Mouse (Mus musculus) brown adipose tissue, adult 24 weeks (tissue): ENCODE data around the gene Snrnp35. TPM values are rescaled to one million over a fixed set of nuclear protein-coding genes. Genes with fewer than 3 reads are reported as not detected.

Source experiments
- H3K27ac ChIP-seq: fragments of 200-500 bp; replicated peaks from 2 replicates; pipeline ENCODE4 v1.5.1; 2012; ENCODE audit warnings: low read depth, mild to moderate bottlenecking, low read length
- H3K4me1 ChIP-seq: fragments of 200-500 bp; 2 replicates; pipeline ENCODE4 v1.6.1; 2012; ENCODE audit warnings: low read length, mixed read lengths; ENCODE audit not compliant: control insufficient read depth, insufficient read depth, insufficient read length
- H3K4me3 ChIP-seq: fragments of 200-500 bp; 2 replicates; pipeline ENCODE4 v1.5.1; 2012; ENCODE audit warnings: low read depth, mild to moderate bottlenecking, low read length, moderate library complexity; ENCODE audit not compliant: insufficient read depth
- polyA plus RNA-seq: library from polyadenylated mRNA; stranded (reverse); fragments of >200 nt; gene quantifications from 2 replicates; pipeline ENCODE4 v1.2.4, GENCODE M21; 2012; ENCODE audit not compliant: missing spikeins, insufficient read depth, insufficient read length

Snrnp35 gene
- polyA plus RNA-seq, 1 experiment = 12.4 TPM

DNA sequence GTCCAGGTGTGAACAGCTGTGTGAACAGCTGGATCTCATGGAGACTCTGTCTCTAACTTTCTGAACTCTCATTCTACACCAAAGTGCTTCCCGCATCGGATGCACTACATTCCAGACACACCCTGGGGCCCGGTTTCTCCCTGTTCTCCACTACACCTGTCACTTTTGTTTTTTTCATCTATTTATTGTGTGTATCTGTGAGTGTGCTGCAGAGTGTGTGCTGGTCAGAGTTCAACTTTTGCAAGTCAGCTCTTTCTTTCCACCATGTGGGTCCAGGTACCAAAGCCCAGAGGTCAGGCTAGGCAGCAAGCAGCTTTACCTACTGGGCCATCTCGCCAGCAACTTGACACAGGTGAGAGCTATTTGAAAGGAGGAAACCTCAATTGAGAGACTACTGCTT, 22.3 kb downstream of the Snrnp35 start:
- peaks cover 3% of the 10 kb centered on the region; the same call in 1 of the 2 replicates for H3K4me1 ChIP-seq
- no peak overlapping the region for H3K4me3 ChIP-seq
- no peak overlapping the region for H3K27ac ChIP-seq

DNA sequence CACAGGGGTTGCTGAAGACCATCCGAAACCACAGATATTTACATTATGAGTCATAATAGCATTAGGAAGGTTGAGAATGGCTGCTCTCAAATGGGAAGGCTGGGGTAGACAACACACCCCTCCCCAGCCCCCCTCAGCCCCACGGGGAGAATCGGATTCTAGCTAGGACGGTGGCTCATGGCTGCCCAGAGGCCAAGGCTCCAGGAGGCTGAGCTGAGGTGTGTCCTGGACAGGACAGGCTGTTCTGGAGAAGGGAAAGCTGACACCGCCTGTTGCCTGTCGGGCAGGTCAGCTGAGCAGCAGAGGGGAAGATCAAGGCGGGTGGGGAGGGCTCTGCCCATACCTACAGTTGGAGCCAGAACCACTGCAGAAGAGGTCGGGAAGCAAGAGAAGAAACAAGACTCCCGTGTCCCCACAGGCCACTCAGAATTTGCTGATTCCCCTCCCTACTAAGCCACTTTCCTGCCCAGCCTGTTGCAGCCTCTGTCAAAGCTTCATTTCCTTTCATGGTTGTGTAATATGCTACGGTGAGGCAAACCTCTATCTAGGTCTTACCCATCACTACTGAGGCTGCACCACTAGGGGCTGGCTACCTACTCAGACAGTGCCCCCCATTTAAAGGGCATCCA, 23.9 kb downstream of the Snrnp35 start:
- Histone ChIP-seq H3K4me3 (no peak overlapping the region), H3K27ac (no peak overlapping the region), H3K4me1 (no peaks in the 10 kb centered on the region)

DNA sequence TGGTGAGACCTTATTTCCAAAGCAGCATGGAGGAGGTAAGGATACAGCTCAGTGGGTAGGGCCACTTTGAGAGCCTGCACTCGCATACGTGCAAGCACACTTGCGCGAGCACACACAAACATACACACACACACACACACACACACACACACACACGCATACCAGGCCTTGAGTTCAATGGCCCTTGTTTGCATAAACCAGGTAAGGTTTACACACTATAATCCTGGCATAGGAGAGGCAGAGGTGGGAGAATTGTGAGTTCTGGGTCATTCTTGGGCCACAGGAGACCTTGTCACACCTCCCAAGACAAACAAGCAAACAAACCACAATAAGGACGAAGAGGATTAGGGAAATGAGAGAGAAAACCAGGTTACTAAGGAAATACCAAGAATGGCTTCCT, 26.3 kb downstream of the Snrnp35 start:
- Histone ChIP-seq H3K4me3 (no peak overlapping the region), H3K4me1 (no peaks in the 10 kb centered on the region), H3K27ac (no peak overlapping the region)

DNA sequence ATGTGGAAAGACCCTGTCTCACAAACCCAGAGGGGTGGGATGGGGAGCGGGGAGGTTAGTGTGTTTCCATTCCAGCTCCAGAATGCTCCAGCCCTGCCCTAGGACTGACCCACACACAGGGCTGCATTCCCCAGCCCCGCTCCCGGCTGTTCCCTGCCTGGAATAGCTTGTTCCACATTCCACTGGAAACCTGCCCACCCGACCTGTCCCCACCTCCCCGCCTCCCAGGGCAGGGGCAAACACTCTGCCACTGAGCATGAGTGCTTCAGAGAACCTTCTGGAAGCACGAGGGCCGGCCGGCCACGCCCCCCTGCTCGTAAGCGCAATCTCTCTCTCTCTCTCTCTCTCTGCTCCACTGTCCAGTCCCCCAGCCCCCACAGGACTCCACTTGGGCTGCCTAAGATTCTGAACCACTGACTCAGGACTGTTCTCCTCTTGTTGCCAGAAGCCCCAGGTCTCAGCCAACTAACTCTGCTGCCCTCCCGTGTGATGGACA, 26.9 kb downstream of the Snrnp35 start:
- Histone ChIP-seq H3K27ac (no peak overlapping the region), H3K4me3 (no peak overlapping the region), H3K4me1 (no peaks in the 10 kb centered on the region)

DNA sequence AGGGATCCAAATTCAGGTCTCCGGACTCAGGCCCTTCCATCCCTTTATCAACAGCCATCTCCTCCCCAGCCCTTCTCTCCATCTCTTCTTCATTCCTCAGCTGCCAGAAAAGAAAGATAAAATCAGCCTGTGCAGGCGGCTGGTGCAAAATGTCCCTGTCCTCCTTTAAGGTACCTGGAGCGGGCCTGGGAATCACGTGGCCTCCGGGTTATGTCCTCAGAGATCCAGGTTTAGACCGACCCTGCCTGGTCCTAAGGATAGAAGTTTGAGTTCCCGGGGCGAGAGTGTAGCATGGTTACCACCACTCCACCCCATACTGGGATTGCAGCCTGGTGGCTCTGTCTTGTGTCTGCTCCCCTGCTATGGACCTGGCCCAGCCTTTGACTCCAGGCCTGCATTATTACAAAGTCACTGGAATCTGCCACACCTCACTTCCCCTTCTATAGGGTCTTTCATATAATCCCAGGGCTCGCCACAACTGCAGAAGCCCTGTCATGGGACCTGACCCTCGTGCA, 27.7 kb downstream of the Snrnp35 start:
- Histone ChIP-seq H3K4me3 (no peak overlapping the region), H3K27ac (no peak overlapping the region), H3K4me1 (no peaks in the 10 kb centered on the region)

DNA sequence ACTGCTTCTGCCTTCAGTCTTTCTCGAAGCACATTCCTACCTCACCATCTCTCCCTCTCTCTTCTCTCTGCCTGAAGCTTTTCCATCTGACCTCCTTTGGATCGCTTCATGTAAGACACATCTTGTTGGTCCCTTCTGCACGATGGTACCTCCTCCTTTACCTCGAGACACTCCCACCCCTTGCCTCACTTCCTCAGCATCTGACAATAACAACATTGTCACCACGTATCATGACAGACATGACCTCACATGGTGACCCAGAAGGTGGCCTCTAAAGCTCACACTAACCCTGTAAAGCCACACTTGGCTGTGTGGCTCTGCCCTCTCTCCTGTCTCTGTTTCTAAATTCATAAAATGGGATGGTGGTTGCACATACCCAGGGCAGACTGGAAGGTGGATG, 32.9 kb downstream of the Snrnp35 start:
- Histone ChIP-seq H3K4me3 (no peak overlapping the region), H3K4me1 (no peaks in the 10 kb centered on the region), H3K27ac (no peak overlapping the region)

DNA sequence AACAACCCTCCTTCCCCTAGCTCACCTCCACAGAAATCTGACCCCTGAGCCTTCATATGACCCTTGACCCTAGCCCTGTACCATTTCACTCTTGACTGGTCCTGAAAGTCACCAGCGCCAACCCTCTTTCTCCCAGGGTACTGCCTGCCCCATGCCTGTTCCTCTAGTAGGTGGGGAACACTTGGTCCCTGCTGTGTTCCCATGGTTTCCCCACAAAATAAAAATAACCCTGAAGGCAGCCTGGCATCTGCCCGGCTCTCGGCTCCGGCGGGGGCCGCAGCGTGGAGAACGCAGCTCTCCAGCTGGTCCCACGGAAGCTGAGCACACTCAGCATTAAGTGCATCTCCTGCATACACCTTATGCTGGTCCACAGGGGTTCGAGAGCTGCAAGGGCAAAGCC, 35.7 kb downstream of the Snrnp35 start:
- no peak overlapping the region for H3K4me3 ChIP-seq
- no peaks in the 10 kb centered on the region for H3K4me1 ChIP-seq
- H3K27ac ChIP-seq = no peak overlapping the region

DNA sequence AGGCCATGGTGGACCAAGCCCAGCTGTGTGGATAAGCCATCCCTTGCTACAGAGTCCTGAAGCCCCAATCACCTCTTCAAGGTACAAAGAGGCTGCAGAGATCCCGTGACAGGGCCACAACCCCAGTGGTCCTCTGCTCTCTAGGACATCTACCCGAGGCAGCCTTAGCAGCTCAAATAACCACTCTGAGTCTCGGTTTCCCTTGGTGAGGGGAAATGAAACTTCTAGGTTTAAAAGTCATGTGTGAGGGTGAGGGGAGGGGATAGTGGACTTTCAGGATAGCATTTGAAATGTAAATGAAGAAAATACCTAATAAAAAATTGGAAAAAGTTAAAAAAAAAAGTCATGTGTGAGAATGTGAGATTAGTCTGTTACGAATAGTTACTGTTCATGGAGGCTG, 38.7 kb downstream of the Snrnp35 start:
- Histone ChIP-seq H3K27ac (no peak overlapping the region), H3K4me3 (no peak overlapping the region), H3K4me1 (no peaks in the 10 kb centered on the region)

DNA sequence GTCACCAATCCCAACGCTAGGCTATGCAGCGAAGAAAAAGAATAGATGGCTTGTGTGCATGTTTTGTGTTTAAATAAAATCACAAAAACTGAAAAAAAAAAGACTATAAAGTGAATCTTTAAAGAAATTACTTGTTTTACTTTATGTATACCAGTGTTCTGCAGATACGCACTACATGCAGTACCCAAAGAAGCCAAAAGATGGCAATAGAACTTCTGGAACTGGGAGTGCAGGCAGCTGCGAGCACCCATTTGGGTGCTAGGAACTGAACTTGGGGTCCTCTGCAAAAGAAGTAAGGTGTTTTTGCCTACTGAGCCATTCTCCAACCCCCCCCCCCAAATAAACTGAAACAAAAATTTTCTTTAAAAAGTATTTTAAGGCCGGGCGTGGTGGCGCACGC, 40.1 kb downstream of the Snrnp35 start:
- Histone ChIP-seq H3K27ac (no peak overlapping the region), H3K4me1 (no peaks in the 10 kb centered on the region)

DNA sequence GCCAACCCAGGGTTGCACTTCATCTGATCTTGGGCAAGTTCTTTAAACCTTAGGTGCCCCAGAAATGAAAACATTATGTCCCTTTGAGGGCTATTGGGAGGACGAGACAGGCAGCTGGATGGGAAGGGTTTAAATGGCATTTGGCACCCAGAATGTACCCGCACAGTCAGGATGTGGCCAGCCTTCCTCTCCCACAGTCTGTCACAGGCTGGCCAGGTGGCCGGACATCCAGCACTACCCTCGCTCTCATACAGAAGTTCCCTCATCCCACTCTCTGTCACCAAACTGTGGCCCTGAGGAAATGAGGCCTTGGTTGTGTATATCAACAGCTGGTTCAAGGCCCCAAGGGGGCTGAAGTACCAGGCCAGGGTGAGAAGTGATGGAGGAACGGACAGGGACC, 42.0 kb downstream of the Snrnp35 start:
- Histone ChIP-seq H3K4me1 (peaks cover 6% of the 10 kb centered on the region; the same call in 1 of the 2 replicates), H3K27ac (no peak overlapping the region), H3K4me3 (no peak overlapping the region)

More for the DNA sequence above, 40.1 kb downstream of the Snrnp35 start:
- no peak overlapping the region for H3K4me3 ChIP-seq

DNA sequence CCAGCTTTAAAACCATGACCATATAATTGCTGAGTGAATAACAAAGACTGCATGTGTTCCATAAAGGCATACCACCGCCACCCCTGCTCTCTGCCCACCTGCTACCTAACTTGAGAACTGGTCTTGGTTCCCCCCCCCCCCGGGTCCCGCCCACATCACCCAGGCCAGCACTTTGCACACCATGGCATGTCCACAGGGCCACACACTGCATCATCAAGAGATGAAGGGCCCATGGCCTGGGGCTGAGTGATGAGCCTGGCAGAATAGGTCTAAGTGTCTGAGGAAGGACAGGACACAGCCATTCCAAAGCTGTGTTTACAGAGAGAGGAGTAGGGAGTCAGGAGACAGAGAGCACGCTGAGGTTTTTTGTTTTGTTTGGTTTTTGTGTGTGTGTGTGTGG, 45.4 kb downstream of the Snrnp35 start:
- H3K27ac ChIP-seq = no peak overlapping the region
- H3K4me3 ChIP-seq = 0 out of 2 replicates have a peak overlapping the region, but pooled peaks have one; percentile 90
- H3K4me1 ChIP-seq = peaks cover 6% of the 10 kb centered on the region; the same call in 1 of the 2 replicates

DNA sequence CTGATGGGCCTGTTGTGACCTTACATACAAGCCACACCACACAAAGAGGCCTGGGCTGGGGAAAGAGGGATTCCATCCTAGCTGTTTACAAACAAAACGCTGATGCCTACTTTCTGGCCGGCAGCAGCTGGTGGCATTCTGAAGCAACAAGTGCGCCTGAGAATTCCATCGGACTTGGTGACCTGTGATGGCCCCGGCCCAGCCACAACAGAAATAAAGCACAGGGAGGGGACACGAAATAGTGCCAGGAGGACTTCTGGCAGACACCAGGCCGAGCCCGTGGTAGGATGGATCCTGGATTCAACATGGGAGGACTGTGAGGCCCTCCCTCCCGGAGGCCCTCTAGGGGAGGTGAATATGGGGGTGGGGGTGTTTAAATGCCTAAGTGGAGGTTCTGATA, 45.9 kb downstream of the Snrnp35 start:
- peak overlapping the region; percentile 72 for H3K27ac ChIP-seq
- H3K4me1 ChIP-seq = peaks cover 6% of the 10 kb centered on the region; the same call in 1 of the 2 replicates
- H3K4me3 ChIP-seq = peak overlapping the region; percentile 90

DNA sequence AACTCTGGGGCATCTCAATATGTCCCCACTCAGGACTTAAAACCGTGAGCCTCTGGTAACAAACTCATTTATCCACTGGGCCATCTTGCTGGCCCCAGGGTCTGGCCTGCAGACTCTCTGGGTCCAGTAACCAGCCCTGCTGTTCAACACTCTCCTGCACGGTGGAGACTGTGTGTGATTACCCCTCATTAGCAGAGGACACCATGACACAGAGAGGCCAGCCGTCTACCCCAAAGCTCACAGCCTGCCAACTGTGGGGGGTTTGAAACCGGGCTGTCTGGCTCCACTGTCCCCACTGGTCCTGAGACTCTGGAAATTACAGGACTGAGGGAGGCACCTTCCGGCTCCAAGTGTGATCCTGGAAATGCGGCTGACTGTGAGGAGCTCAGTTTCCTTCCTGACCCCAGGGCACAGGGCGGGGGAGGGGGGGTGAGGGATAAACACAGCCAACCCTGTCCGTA, 46.3 kb downstream of the Snrnp35 start:
- peaks cover 6% of the 10 kb centered on the region; the same call in 1 of the 2 replicates for H3K4me1 ChIP-seq
- peak overlapping the region; percentile 90 for H3K4me3 ChIP-seq
- peak overlapping the region; percentile 72 for H3K27ac ChIP-seq

DNA sequence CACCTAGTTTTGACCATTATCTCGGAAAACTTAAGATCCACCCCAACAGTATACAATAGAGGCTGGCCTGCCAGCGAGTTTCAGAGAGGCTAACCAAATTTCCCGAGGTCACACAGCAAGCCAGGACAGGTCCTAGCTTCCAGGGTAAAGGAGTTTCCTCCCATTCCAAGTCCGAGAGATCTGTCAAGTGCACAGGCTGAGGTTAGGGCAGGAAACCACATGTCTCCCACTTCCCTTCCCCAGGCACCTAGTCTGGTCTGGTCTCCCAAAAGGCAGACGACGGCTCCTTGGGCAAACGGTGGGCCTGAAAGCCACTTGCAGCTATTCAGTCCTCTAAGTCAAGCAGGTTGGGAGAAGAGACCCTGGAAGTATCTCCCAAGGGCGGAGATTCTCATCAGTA, 46.8 kb downstream of the Snrnp35 start:
- peaks cover 6% of the 10 kb centered on the region; the same call in 1 of the 2 replicates for H3K4me1 ChIP-seq
- peak overlapping the region; percentile 90 for H3K4me3 ChIP-seq
- peak overlapping the region; percentile 28 for H3K27ac ChIP-seq

DNA sequence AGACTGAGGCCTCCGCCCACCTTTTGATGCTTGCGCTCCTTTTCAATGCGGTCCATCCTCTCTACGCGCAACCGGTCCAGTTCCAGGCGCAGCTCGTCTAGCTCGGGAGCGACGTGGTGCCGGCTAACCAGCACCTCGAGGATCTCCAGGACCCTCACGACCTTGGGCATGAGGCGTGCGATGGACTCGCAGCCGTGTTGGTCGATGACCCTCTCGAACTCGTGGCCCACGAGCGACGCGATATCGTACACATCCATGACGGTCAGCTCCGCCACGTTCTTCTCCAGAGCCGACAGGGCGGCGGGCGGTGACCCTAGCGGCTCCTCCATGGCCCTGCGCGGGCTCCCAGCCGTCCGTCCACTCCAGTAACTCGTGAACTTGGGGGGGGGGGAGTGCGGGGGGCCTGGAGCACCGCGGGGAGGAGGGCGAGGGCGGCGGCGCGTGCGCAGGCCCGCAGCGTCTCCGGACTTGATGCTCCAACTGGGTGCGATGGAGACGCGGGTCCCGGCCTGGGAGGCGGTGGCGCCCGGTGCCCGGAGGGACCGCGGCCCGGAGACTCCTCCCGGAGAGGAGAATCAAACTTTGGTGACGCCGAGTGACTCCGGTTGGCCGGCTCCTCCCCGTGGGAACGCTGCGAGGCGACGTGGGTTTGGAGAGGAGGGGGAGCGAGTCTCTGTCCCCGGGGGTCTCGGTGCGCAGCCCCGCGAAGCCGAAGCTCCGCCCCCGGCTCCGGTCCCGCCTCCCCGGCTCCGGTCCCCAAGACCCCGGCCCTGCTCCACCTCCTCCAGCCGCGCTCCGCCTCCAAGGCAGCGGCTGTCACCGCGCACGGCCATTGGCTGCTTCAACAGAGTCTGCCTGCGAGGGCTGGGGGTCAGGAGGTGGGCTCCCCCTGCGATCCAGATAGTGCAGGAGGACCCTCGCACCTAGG, 48.0 kb downstream of the Snrnp35 start, which contains the start of gene Rilpl1:
Gene Rilpl1 (minus strand): TSS at position 737 of the 928 bp plus-strand sequence.
- Histone ChIP-seq H3K27ac (peak within 1 kb of the TSS; percentile 58), H3K4me3 (peak within 1 kb of the TSS; percentile 90), H3K4me1 (peaks cover 6% of the 10 kb centered on the region; the same call in 1 of the 2 replicates)
